Mouse (Mus musculus) central nervous system, embryonic 11.5 days (tissue): ENCODE results near the gene 2210016L21Rik. TPM values are rescaled to one million over a fixed set of nuclear protein-coding genes. Genes with fewer than 3 reads are reported as not detected.

ENCODE experiments used
- polyA plus RNA-seq: library from polyadenylated mRNA; depleted of rRNA; stranded (reverse); fragments of >200 nt; gene quantifications from 2 replicates; pipeline ENCODE4 v1.2.3, GENCODE M21; 2012; rRNA removed

2210016L21Rik gene
- polyA plus RNA-seq = 36.8 and 52.9 TPM in 2 replicates

GRCm38 (mm10) chr5:114942074-114942765, at the start of gene 2210016L21Rik:
Gene 2210016L21Rik, plus strand, starts transcription at chr5:114942158.

GRCm38 (mm10) chr5:114896688-114897373, 45.1 kb upstream of the 2210016L21Rik start, which contains the start of gene Oasl2:
Gene Oasl2, plus strand, starts transcription at chr5:114896936.

DNA sequence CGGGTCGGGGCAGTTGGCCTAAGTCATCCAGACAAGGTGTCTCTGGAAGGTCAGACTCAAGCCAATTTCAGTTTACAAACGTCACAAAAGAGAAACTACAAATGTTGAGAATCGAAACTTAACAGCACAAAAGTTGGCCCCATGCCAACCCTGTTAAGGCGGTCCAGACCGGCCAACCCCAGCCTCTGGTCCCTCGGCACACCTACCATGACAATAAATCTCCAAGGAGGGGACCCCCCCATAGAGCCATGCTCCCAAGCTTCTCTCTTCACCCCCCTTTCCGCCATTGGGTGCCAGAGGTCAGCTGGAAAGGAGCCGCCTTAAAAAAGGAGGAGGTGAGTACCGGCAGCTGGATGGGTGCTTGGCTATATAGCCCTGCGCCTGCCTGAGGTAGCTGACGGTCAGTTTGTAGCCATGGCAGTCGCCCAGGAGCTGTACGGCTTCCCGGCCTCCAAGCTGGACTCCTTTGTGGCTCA, 18.9 kb upstream of the 2210016L21Rik start, which contains the start of gene Oasl1:
Gene Oasl1, plus strand, starts transcription at position 243 of the 476 bp plus-strand sequence.

GRCm38 (mm10) chr5:114970824-114971227, 28.9 kb downstream of the 2210016L21Rik start, which contains the start of gene Hnf1a:
Gene Hnf1a, minus strand, starts transcription at chr5:114971094.

Other genes with a start within 250 kb of the 2210016L21Rik start
- 37.6 and 60.1 TPM in 2 replicates for gene Tchp, start 234.4 kb upstream of the 2210016L21Rik start, polyA plus RNA-seq
- gene Ankrd13a, start 167.5 kb upstream of the 2210016L21Rik start, polyA plus RNA-seq = 59.0 and 64.2 TPM in 2 replicates
- 34.7 and 43.9 TPM in 2 replicates for gene Git2, start 166.6 kb upstream of the 2210016L21Rik start, polyA plus RNA-seq
- 112 and 114 TPM in 2 replicates for gene 1500011B03Rik, start 118.7 kb upstream of the 2210016L21Rik start, polyA plus RNA-seq
- not detected in 2 replicates for gene 4930519G04Rik, start 88.5 kb upstream of the 2210016L21Rik start, polyA plus RNA-seq
- gene Gm9936, start 83.5 kb upstream of the 2210016L21Rik start, polyA plus RNA-seq = 0.17 and 0.31 TPM in 2 replicates
- 1.6 and 1.9 TPM in 2 replicates for gene Oasl2, start 45.2 kb upstream of the 2210016L21Rik start, polyA plus RNA-seq
- gene Oasl1, start 18.9 kb upstream of the 2210016L21Rik start, polyA plus RNA-seq = 0.12 and 0.35 TPM in 2 replicates
- 0.10 and 0.17 TPM in 2 replicates for gene Hnf1a, start 28.9 kb downstream of the 2210016L21Rik start, polyA plus RNA-seq
- 50.8 and 81.5 TPM in 2 replicates for gene Sppl3, start 69.0 kb downstream of the 2210016L21Rik start, polyA plus RNA-seq
- 0.62 TPM in 1 of 2 replicates, not detected in the other for gene Gm10401, start 156.1 kb downstream of the 2210016L21Rik start, polyA plus RNA-seq
- 35.8 and 47.9 TPM in 2 replicates for gene Acads, start 177.2 kb downstream of the 2210016L21Rik start, polyA plus RNA-seq
- gene Unc119b, start 192.8 kb downstream of the 2210016L21Rik start, polyA plus RNA-seq = 57.8 and 68.3 TPM in 2 replicates
- gene Mlec, start 216.0 kb downstream of the 2210016L21Rik start, polyA plus RNA-seq = 140 and 222 TPM in 2 replicates